Mouse (Mus musculus) neutrophil, adult 83 days (primary cell): ENCODE data around the gene BC048671. TPM values are rescaled to one million over a fixed set of nuclear protein-coding genes. Genes with fewer than 3 reads are reported as not detected.

Experiments
- total RNA-seq, 2 experiments: library from RNA; stranded (reverse); gene quantifications; one replicate each; pipeline ENCODE4 v1.2.4; 2023

Gene BC048671
- total RNA-seq: not detected

GRCm38 (mm10) chr6:90300919-90301318, at the start of gene BC048671:
TSS of gene BC048671 (plus strand) at chr6:90301219.

GRCm38 (mm10) chr6:90324991-90325390, 24.0 kb downstream of the BC048671 start, which contains the start of gene Chst13:
TSS of gene Chst13 (minus strand) at chr6:90325185.

GRCm38 (mm10) chr6:90332561-90333425, 31.8 kb downstream of the BC048671 start, which contains the start of gene Uroc1:
TSS of gene Uroc1 (plus strand) at chr6:90333284.

Other genes with a start within 250 kb of the BC048671 start
- gene Vmn1r49, start 222.7 kb upstream of the BC048671 start, total RNA-seq: not detected
- not detected for gene Vmn1r50, start 199.8 kb upstream of the BC048671 start, total RNA-seq
- gene Vmn1r51, start 178.6 kb upstream of the BC048671 start, total RNA-seq: not detected
- not detected for gene Vmn1r52, start 126.4 kb upstream of the BC048671 start, total RNA-seq
- not detected for gene V1ra8, start 98.4 kb upstream of the BC048671 start, total RNA-seq
- not detected for gene Vmn1r53, start 76.8 kb upstream of the BC048671 start, total RNA-seq
- not detected for gene Vmn1r54, start 54.9 kb upstream of the BC048671 start, total RNA-seq
- 10 to 100 TPM; 23.0 to 24.7 TPM for gene Chst13, start 24.0 kb downstream of the BC048671 start, total RNA-seq
- gene Uroc1, start 32.1 kb downstream of the BC048671 start, total RNA-seq: not detected
- 10 to 100 TPM; 36.9 to 38.4 TPM for gene Zxdc, start 68.3 kb downstream of the BC048671 start, total RNA-seq
- gene Cfap100, start 127.6 kb downstream of the BC048671 start, total RNA-seq: not detected
- not detected for gene Klf15, start 161.4 kb downstream of the BC048671 start, total RNA-seq
- gene Aldh1l1, start 185.2 kb downstream of the BC048671 start, total RNA-seq: not detected